Mouse (Mus musculus): ENCODE results near the gene Ntng1. TPM values are rescaled to one million over a fixed set of nuclear protein-coding genes. Genes with fewer than 3 reads are reported as not detected.

Ntng1 gene
- polyA plus RNA-seq, 1 experiment from 2014 or later, result 21.8 TPM

GRCm38 (mm10) chr3:109914226-109914625, 229.6 kb downstream of the Ntng1 start:
- H3K9me3 ChIP-seq, result no peaks in the 10 kb centered on the region
- H3K4me1 ChIP-seq (replicated peaks), result peaks cover 6% of the 10 kb centered on the region
- 83% methylated on average over 5 of the region's 5 CpGs for WGBS
- H3K27ac ChIP-seq (replicated peaks), result no peak overlapping the region
- no peak overlapping the region for H3K9ac ChIP-seq
- H3K27me3 ChIP-seq, result no peaks in the 10 kb centered on the region
- no peak overlapping the region for H3K4me2 ChIP-seq
- ATAC-seq (ENCODE audit: low FRiP score, low read depth), result no peak
- no peaks in the 10 kb centered on the region for H3K36me3 ChIP-seq
- no peak overlapping the region for H3K4me3 ChIP-seq

- Histone ChIP-seq H3K4me1 (replicated peaks) (no peaks in the 10 kb centered on the region), H3K9me3 (no peaks in the 10 kb centered on the region), H3K36me3 (no peaks in the 10 kb centered on the region), H3K27ac (replicated peaks) (no peak overlapping the region), H3K27me3 (no peaks in the 10 kb centered on the region), H3K4me3 (no peak overlapping the region), H3K9ac (no peak overlapping the region), H3K4me2 (no peak overlapping the region)
- ATAC-seq (ENCODE audit: low FRiP score, low read depth), result no peak
- WGBS, result 40% methylated on average over 1 of the region's 1 CpGs
Measured at GRCm38 (mm10) chr3:109890600-109890999, 253.2 kb downstream of the Ntng1 start.

DNA sequence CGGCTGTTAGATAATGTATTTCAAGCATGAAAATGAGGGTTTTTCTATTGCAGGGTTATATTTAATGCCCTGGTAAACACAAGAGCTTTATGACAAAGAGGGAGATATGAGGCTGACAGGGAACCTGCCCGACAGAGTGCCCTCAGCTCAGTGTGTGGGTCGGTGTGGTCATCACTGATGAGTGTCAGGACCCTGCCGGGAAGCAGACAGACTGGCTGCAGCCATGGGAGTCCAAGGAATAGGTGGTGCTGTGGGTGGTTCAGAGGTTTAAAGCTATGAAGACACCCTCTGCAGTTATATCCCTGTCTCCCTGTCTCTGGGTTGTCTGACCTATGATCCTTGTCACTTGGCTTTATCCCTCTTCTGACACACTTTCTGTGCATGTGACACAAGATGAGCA, 258.1 kb downstream of the Ntng1 start:
- Histone ChIP-seq H3K27ac (replicated peaks) (no peak overlapping the region), H3K4me1 (replicated peaks) (no peaks in the 10 kb centered on the region), H3K9me3 (no peaks in the 10 kb centered on the region), H3K27me3 (no peaks in the 10 kb centered on the region), H3K4me3 (no peak overlapping the region), H3K4me2 (no peak overlapping the region), H3K9ac (no peak overlapping the region), H3K36me3 (no peaks in the 10 kb centered on the region)
- 61% methylated on average over 4 of the region's 4 CpGs for WGBS
- peak; percentile 51; the same call in 1 of the 2 replicates for ATAC-seq (ENCODE audit: low FRiP score, low read depth)

DNA sequence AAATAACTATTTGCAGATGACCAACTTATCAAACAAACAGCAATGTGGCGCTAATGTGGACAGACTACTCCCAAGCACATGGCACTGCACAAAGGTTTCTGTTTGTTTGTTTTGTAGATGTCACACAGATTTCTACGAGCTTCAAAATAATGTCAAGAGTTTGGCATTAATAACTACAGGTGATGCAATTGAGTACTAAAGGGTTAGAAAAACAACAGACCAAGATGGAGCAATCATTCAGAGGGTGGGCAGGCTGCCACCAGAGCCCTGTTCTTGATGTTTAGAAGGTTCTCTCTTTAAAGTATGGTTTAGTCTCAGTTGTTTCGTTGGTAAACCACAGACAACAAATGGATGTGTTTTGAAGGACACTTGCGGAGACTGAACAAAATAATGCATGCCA, 264.8 kb downstream of the Ntng1 start:
- no peak overlapping the region for H3K4me2 ChIP-seq
- 84% methylated on average over 4 of the region's 4 CpGs for WGBS
- no peaks in the 10 kb centered on the region for H3K36me3 ChIP-seq
- no peak overlapping the region for H3K4me3 ChIP-seq
- no peaks in the 10 kb centered on the region for H3K4me1 ChIP-seq (replicated peaks)
- no peaks in the 10 kb centered on the region for H3K27me3 ChIP-seq
- H3K9ac ChIP-seq, result no peak overlapping the region
- no peak for ATAC-seq (ENCODE audit: low FRiP score, low read depth)
- no peaks in the 10 kb centered on the region for H3K9me3 ChIP-seq
- H3K27ac ChIP-seq (replicated peaks), result no peak overlapping the region

- no peaks in the 10 kb centered on the region for H3K4me1 ChIP-seq (replicated peaks)
- no peak overlapping the region for H3K27ac ChIP-seq (replicated peaks)
- H3K9me3 ChIP-seq, result no peaks in the 10 kb centered on the region
- no peak overlapping the region for H3K4me3 ChIP-seq
- H3K9ac ChIP-seq, result no peak overlapping the region
- H3K4me2 ChIP-seq, result no peak overlapping the region
- ATAC-seq (ENCODE audit: low FRiP score, low read depth), result no peak
- no peaks in the 10 kb centered on the region for H3K27me3 ChIP-seq
- no peaks in the 10 kb centered on the region for H3K36me3 ChIP-seq
- 89% methylated on average over 17 of the region's 17 CpGs for WGBS
Measured at GRCm38 (mm10) chr3:109871986-109872385, 271.8 kb downstream of the Ntng1 start.

DNA sequence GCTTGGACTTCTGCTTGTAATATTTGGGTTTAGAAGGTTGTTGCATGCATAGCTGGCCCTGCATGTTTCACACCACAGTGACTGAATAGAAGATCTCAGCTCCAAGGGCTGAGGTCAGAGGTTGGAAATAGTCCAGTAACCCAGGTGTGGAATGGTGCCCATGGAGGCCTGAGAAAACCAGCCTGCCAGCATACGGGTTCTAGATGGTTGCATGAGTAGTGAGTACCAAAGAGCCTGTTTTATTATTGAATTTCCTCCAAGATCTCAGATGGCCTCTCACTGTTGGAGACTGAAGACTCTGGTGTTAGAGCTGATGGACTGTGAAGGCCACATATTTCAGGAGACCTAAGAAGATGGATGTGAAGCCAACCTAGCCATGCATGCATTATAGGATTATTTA, 285.5 kb downstream of the Ntng1 start:
- H3K4me2 ChIP-seq, result no peak overlapping the region
- no peak overlapping the region for H3K9ac ChIP-seq
- no peak overlapping the region for H3K27ac ChIP-seq (replicated peaks)
- H3K4me3 ChIP-seq, result no peak overlapping the region
- no peaks in the 10 kb centered on the region for H3K36me3 ChIP-seq
- 84% methylated on average over 1 of the region's 1 CpGs for WGBS
- H3K27me3 ChIP-seq, result no peaks in the 10 kb centered on the region
- no peak for ATAC-seq (ENCODE audit: low FRiP score, low read depth)
- H3K4me1 ChIP-seq (replicated peaks), result no peaks in the 10 kb centered on the region
- no peaks in the 10 kb centered on the region for H3K9me3 ChIP-seq

DNA sequence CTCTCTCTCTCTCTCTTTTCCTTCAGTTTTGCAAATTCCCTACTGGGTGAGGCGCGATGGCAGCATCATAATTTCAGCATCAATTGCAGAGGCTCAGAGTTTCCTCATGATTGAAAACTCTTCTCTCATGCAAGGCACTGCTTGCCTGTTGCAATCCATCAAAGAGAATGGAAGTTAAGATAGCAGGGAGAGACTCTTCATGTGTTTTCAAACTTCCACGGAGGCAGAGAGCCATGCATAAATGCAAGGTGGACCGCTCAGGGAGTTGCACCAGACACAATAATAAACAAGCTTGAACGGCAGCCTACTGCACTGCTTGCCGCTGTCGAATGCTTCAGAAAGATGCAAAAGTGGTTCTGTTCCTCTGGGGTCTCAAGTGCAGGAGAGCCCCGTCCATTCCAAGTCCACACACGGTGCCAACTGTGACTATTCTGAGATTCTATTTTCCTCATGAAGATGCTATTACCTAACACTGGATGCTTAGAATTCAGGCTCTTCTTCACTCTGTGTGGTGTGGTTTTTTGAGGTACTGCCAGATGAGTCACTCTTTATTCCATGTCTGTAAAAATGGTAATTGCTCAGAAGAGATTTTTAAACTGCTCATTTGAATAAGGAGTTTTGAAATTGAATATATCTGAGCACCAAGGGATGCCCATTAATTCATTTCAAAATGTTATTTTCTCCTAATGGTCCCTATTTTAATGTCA, 289.2 kb downstream of the Ntng1 start:
- H3K9ac ChIP-seq, result no peak overlapping the region
- H3K4me1 ChIP-seq (replicated peaks), result no peaks in the 10 kb centered on the region
- no peak for ATAC-seq (ENCODE audit: low FRiP score, low read depth)
- no peak overlapping the region for H3K4me2 ChIP-seq
- no peaks in the 10 kb centered on the region for H3K27me3 ChIP-seq
- H3K4me3 ChIP-seq, result no peak overlapping the region
- no peaks in the 10 kb centered on the region for H3K9me3 ChIP-seq
- H3K36me3 ChIP-seq, result no peaks in the 10 kb centered on the region
- H3K27ac ChIP-seq (replicated peaks), result no peak overlapping the region
- WGBS, result 88% methylated on average over 9 of the region's 9 CpGs

DNA sequence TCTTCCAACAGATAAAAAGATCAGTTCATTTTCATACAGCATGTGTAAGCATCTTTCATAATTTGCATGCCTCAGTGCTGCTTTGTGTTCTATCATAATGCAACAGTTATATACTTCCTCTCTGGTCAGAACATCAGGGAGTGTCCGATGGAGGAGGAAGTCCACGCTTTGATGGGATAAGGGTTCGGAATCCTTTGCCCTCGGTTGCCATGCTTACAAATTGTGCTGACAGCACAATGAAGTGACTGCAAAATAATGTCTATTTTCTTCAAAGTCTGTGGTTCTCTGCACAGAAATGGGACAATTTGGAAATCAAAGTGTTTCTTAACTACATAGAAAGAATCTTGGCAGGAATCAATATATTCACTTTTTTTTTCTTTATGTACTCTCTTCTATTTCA, 297.2 kb downstream of the Ntng1 start:
- Histone ChIP-seq H3K9me3 (no peaks in the 10 kb centered on the region), H3K27me3 (no peaks in the 10 kb centered on the region), H3K4me3 (no peak overlapping the region), H3K4me1 (replicated peaks) (no peaks in the 10 kb centered on the region), H3K27ac (replicated peaks) (no peak overlapping the region), H3K9ac (no peak overlapping the region), H3K4me2 (no peak overlapping the region), H3K36me3 (no peaks in the 10 kb centered on the region)
- 85% methylated on average over 4 of the region's 4 CpGs for WGBS
- ATAC-seq (ENCODE audit: low FRiP score, low read depth), result no peak

DNA sequence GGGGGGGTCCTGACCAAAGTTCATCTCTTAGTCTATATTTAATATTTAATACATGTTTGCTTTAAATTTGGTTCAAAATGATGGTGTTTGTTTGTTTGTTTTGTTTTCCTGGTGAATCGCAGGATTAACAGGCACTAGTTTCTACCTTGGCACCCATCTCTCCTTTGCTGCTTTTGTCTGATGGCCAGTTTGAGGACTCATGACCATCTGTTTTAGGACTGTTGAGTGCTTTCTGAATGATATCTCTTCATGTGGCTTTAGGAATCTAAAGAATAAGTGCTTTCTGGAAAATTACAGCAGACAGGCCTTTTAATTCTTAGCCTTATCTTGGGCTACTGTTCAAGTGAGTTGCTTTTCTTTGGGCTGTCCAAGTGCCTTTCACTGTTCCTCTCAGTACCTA, 318.0 kb downstream of the Ntng1 start:
- Histone ChIP-seq H3K4me2 (no peak overlapping the region), H3K4me3 (no peak overlapping the region)
- 88% methylated on average over 1 of the region's 1 CpGs for WGBS

GRCm38 (mm10) chr3:109822803-109823474, 320.9 kb downstream of the Ntng1 start:
- WGBS, result 80% methylated on average over 2 of the region's 2 CpGs
- ATAC-seq (ENCODE audit: low FRiP score, low read depth), result no peak

More for the DNA sequence above, 318.0 kb downstream of the Ntng1 start:
- Histone ChIP-seq H3K4me1 (replicated peaks) (no peaks in the 10 kb centered on the region), H3K9me3 (no peaks in the 10 kb centered on the region), H3K27me3 (no peaks in the 10 kb centered on the region), H3K36me3 (no peaks in the 10 kb centered on the region), H3K9ac (no peak overlapping the region), H3K27ac (replicated peaks) (no peak overlapping the region)
- no peak for ATAC-seq (ENCODE audit: low FRiP score, low read depth)

DNA sequence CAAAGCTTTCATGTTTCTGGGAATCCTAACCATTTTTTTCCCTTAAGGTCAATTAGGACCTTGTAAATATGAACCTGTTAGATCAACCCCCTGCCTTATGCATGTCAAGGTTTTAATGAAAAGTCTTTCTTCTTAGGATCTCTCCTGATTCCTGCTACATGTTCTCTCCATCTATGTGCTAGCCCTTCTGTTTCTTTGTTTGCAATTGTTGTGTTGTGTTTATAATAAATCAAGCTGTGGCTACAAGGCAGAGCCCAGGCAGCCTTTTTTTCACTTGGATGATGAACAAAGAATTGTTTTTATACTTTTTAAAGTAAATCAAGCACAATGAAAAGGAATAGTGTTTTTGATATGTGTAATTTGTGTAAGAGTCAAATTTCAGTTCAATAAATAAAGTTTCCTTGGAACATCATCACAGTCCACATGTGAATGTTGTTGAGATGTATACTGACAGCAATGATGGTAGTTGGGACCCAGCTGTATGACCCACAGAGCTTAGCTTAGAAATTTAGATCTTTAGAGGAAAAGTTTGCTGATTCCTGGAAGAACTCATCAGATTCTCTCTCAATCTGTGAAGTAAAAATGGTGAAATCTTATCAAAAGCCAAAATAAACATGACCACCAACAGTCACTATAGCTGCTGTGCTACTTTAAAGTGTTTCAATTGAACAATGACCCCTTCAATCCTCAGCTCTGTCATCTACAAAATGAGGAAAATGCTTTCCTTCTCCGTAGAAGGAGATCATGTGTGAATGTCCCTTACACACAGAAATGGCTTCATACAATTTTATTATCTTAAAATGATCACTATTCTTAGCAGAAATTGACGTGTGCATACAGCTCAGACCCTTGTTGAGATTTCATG, 324.8 kb downstream of the Ntng1 start:
- no peak overlapping the region for H3K4me3 ChIP-seq
- no peak for ATAC-seq (ENCODE audit: low FRiP score, low read depth)
- no peaks in the 10 kb centered on the region for H3K27me3 ChIP-seq
- no peaks in the 10 kb centered on the region for H3K36me3 ChIP-seq
- no peaks in the 10 kb centered on the region for H3K9me3 ChIP-seq
- 83% methylated on average over 2 of the region's 2 CpGs for WGBS
- H3K4me1 ChIP-seq (replicated peaks), result no peaks in the 10 kb centered on the region
- no peak overlapping the region for H3K27ac ChIP-seq (replicated peaks)
- H3K9ac ChIP-seq, result no peak overlapping the region
- H3K4me2 ChIP-seq, result no peak overlapping the region

More at GRCm38 (mm10) chr3:109822803-109823474, 320.9 kb downstream of the Ntng1 start:
- Histone ChIP-seq H3K4me2 (no peak overlapping the region), H3K9me3 (no peaks in the 10 kb centered on the region), H3K27me3 (no peaks in the 10 kb centered on the region), H3K27ac (replicated peaks) (no peak overlapping the region), H3K4me1 (replicated peaks) (no peaks in the 10 kb centered on the region), H3K4me3 (no peak overlapping the region), H3K36me3 (no peaks in the 10 kb centered on the region), H3K9ac (no peak overlapping the region)

- Histone ChIP-seq H3K4me3 (no peak overlapping the region), H3K36me3 (no peaks in the 10 kb centered on the region), H3K4me1 (replicated peaks) (no peaks in the 10 kb centered on the region), H3K9ac (no peak overlapping the region), H3K27me3 (no peaks in the 10 kb centered on the region), H3K4me2 (no peak overlapping the region), H3K27ac (replicated peaks) (no peak overlapping the region), H3K9me3 (no peaks in the 10 kb centered on the region)
- 95% methylated on average over 1 of the region's 1 CpGs for WGBS
- no peak for ATAC-seq (ENCODE audit: low FRiP score, low read depth)
Measured at GRCm38 (mm10) chr3:109809065-109809464, 334.7 kb downstream of the Ntng1 start.
